Mouse (Mus musculus) cerebellum, postnatal 4 days (tissue): ENCODE data around the gene Dpp6.
A peak's percentile ranks its signal among the peaks of the same experiment; 100 is the strongest.

ENCODE experiments used
- DNase-seq, 2 experiments: peaks; one replicate each; pipeline ENCODE4 v3.0.0; 2022; ENCODE audit warnings: low spot score in 2 of 2, mixed read lengths in 1 of 2

Dpp6 gene

GRCm38 (mm10) chr5:27278120-27278645 is 461.2 kb downstream of the Dpp6 start:
- DNase-seq: no peak

GRCm38 (mm10) chr5:27286876-27287275 is 469.9 kb downstream of the Dpp6 start:
- DNase-seq: no peak

GRCm38 (mm10) chr5:27291378-27291777 is 474.4 kb downstream of the Dpp6 start:
- no peak for DNase-seq

- no peak for DNase-seq
Measured at GRCm38 (mm10) chr5:27292236-27292635, 475.2 kb downstream of the Dpp6 start.

- DNase-seq: no peak
Measured at GRCm38 (mm10) chr5:27304115-27304514, 487.1 kb downstream of the Dpp6 start.

- peak in 1 of 2 experiments; percentile 24 for DNase-seq
Measured at GRCm38 (mm10) chr5:27306497-27307152, 489.6 kb downstream of the Dpp6 start.

- DNase-seq: no peak
Measured at GRCm38 (mm10) chr5:27310217-27310616, 493.2 kb downstream of the Dpp6 start.

- no peak for DNase-seq
Measured at GRCm38 (mm10) chr5:27316674-27317073, 499.7 kb downstream of the Dpp6 start.

- DNase-seq: no peak
Measured at GRCm38 (mm10) chr5:27317264-27317663, 500.3 kb downstream of the Dpp6 start.

- no peak for DNase-seq
Measured at GRCm38 (mm10) chr5:27317832-27318231, 500.8 kb downstream of the Dpp6 start.

GRCm38 (mm10) chr5:27319731-27320130 is 502.7 kb downstream of the Dpp6 start:
- DNase-seq: no peak

GRCm38 (mm10) chr5:27322895-27323792 is 506.1 kb downstream of the Dpp6 start:
- no peak for DNase-seq

- no peak for DNase-seq
Measured at GRCm38 (mm10) chr5:27324346-27324928, 507.4 kb downstream of the Dpp6 start.

- DNase-seq: no peak
Measured at GRCm38 (mm10) chr5:27336698-27337097, 519.7 kb downstream of the Dpp6 start.

GRCm38 (mm10) chr5:27339196-27340030 is 522.4 kb downstream of the Dpp6 start:
- no peak for DNase-seq

- no peak for DNase-seq
Measured at GRCm38 (mm10) chr5:27342276-27342675, 525.3 kb downstream of the Dpp6 start.

- no peak for DNase-seq
Measured at GRCm38 (mm10) chr5:27343626-27344025, 526.6 kb downstream of the Dpp6 start.

- no peak for DNase-seq
Measured at GRCm38 (mm10) chr5:27348181-27349095, 531.4 kb downstream of the Dpp6 start.

GRCm38 (mm10) chr5:27357630-27358029 is 540.6 kb downstream of the Dpp6 start:
- DNase-seq: no peak

- no peak for DNase-seq
Measured at GRCm38 (mm10) chr5:27365946-27366345, 548.9 kb downstream of the Dpp6 start.
